Mouse (Mus musculus): Measurements from ENCODE around the gene S100pbp. TPM values are rescaled to one million over a fixed set of nuclear protein-coding genes. Genes with fewer than 3 reads are reported as not detected.

S100pbp gene
- polyA plus RNA-seq, 1 experiment from 2014 or later: 16.7 TPM

DNA sequence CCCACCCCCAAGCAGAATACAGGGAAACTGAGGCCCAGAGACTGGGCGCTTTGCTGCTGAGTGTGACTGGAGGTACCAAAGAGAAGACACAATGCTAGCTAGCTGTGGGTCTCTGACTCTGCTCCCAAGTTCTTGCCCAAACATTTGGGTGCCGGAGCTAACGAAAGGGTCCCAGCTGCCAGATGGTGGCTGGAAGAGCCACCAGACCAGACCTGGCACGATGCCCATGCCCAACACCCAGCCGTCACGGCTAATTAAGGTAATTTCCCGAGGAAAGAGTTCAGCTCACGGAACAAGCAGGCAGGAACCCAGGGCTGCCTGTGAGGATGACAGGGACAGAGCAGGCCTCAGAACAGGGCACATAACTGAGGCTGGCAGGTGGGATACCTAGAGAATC lies 38.5 kb upstream of the S100pbp start:
- 15% methylated on average over 8 of the region's 8 CpGs for WGBS
- Histone ChIP-seq H3K9ac (replicated peaks) (peak overlapping the region; percentile 66), H3K27me3 (replicated peaks) (no peaks in the 10 kb centered on the region), H3K9me3 (replicated peaks) (no peaks in the 10 kb centered on the region), H3K4me3 (replicated peaks) (peak overlapping the region; percentile 53), H3K4me2 (peak overlapping the region; percentile 67), H3K36me3 (peaks cover 11% of the 10 kb centered on the region; the same call in 1 of the 2 replicates), H3K4me1 (peaks cover 51% of the 10 kb centered on the region), H3K27ac (replicated peaks) (0 out of 2 replicates have a peak overlapping the region, but pooled peaks have one; percentile 23)
- ATAC-seq (ENCODE audit: low FRiP score): no peak

DNA sequence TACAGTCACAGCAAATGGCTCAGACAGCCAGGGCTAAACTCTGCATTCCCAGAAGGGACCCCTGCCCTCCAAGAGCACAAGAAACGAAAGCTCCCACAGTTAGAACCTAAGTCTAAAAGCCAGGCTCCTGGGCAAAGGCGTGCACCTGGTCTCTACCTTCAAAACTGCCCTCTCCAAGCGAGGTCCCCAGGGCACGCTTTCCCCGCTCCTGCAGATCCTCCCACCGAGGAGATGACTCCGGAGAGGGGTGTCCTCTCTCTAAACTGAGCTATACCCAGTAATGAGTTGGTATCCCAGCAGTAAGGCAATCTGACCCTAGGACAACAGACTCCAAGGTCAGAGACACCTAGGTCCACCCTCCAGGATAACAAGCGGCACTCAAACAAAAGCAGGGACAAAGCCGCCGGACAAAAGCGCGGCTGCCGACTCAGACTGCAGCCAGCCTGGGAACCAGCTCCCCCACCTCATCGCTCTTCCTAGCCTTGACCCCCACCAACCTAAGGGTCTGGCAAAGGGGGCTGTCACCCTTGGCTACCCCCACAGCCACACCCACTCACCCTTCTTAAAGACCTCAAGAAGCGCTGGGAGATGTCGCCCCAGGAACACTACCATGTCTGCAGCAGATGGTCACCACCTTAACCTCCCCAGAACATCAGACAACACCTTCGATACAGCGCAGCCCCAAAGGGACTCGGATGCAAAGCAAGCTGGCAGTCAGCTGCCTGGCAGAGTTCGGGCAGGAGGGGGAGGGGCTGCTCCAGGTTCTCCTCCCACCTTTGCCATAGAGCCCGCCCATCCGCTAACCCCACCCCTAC lies 37.9 kb upstream of the S100pbp start:
- Histone ChIP-seq H3K4me3 (replicated peaks) (peak overlapping the region; percentile 53), H3K4me2 (peak overlapping the region; percentile 67), H3K9me3 (replicated peaks) (no peaks in the 10 kb centered on the region), H3K36me3 (peaks cover 16% of the 10 kb centered on the region; the same call in 1 of the 2 replicates), H3K9ac (replicated peaks) (peak overlapping the region; percentile 66), H3K27me3 (replicated peaks) (no peaks in the 10 kb centered on the region), H3K4me1 (peaks cover 54% of the 10 kb centered on the region), H3K27ac (replicated peaks) (peak overlapping the region; percentile 77)
- ATAC-seq (ENCODE audit: low FRiP score): 0 out of 2 replicates have a peak, but pooled peaks have one; percentile 29
- WGBS: 9% methylated on average over 22 of the region's 22 CpGs

DNA sequence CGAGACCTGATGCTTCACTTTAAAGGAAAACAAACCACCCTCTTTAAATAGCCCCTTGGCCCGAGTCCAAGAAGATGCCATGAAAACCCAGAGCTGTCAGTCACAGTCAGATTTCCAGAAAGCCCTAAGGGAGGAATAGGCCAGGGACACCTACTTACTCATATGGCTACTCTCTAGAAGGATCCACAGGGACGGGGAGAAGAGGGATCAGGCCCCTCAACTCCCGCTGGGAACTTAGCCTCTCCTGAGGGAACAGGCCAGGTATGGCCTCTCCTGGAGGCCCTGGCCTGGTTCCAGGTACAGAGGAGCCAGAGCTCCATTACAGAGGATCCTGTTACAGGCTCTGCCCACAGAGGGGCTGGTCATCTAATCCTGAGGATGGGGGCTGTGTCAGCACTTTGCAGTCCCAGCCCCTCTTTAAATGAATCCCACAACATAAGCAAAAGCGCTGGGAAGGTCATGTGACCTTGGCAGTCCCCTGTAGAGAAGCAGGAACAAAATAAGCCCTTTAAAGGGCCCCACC lies 37.0 kb upstream of the S100pbp start:
- 35% methylated on average over 5 of the region's 5 CpGs for WGBS
- H3K27me3 ChIP-seq (replicated peaks): no peaks in the 10 kb centered on the region
- no peaks in the 10 kb centered on the region for H3K9me3 ChIP-seq (replicated peaks)
- no peak for ATAC-seq (ENCODE audit: low FRiP score)
- H3K36me3 ChIP-seq: peaks cover 23% of the 10 kb centered on the region
- H3K4me1 ChIP-seq: peaks cover 50% of the 10 kb centered on the region
- H3K9ac ChIP-seq (replicated peaks): peak overlapping the region; percentile 66
- H3K27ac ChIP-seq (replicated peaks): no peak overlapping the region
- H3K4me3 ChIP-seq (replicated peaks): peak overlapping the region; percentile 53
- peak overlapping the region; percentile 67 for H3K4me2 ChIP-seq

DNA sequence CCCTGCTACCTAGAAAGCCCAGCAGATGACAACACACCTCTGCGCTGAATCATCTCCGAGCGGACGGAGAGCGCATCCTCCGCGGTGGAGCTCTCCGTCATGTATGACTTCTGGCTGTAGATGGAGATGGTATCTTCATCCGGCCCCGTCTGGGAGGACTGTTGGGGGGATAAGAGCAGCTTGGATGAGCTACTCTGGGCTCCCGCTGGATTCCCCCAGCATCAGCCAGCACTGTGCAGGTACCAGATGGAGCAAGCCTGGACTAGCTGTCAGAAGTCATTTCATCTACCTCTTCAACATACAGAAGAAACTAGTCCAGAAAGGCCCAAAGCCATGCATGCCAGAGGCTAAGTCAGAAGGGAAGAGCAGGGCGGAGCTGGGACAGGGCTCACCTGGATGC lies 35.8 kb upstream of the S100pbp start:
- no peak overlapping the region for H3K9ac ChIP-seq (replicated peaks)
- no peak overlapping the region for H3K4me3 ChIP-seq (replicated peaks)
- no peak for ATAC-seq (ENCODE audit: low FRiP score)
- WGBS: 91% methylated on average over 12 of the region's 12 CpGs
- H3K4me2 ChIP-seq: peak overlapping the region; percentile 67
- H3K27me3 ChIP-seq (replicated peaks): no peaks in the 10 kb centered on the region
- H3K9me3 ChIP-seq (replicated peaks): no peaks in the 10 kb centered on the region
- no peak overlapping the region for H3K27ac ChIP-seq (replicated peaks)
- H3K4me1 ChIP-seq: peaks cover 49% of the 10 kb centered on the region
- H3K36me3 ChIP-seq: peaks cover 33% of the 10 kb centered on the region

DNA sequence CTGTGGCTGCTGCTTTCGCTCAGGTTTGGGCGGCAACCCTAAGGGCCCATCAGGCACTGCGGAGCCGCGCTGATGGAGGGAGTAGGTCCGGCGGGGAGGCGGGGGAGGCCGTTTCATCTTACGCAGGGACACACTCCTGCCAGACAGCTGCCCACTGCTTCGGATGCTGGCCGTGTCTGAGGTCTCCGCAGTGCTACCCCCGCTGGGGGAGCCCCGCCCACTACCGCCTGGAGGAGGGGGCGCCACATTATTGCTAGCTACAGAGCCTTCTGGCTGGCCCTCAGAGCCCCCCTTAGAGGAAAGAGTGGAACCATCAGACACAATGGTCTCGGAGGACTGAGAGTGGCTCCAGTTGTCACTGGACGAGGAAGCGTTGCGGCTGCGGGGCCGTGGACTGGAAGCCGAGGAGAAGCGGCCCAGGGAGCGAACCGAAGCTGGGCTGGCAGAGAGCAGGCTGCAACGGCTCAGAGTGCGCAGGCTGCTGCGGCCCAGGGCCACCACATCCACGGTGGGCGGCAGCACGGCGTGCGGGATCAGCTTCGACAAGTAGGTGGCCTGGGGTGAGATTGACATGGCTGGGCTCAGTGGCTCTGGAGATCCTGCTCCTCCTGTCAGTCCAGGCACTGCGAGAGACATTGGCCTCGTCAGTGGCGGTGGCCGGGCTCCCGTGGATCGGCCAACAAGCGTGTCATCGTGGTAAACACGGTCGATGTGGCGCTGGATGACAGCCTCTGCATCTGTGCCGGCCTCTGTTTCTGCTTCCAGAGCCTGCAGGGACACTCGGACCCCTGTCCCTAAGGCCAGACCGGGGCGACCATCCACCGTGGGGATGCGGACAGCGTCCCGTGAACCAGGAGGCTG lies 34.1 kb upstream of the S100pbp start:
- Histone ChIP-seq H3K9ac (replicated peaks) (peak overlapping the region; percentile 29; the same call in 1 of the 2 replicates), H3K27ac (replicated peaks) (no peak overlapping the region), H3K27me3 (replicated peaks) (no peaks in the 10 kb centered on the region), H3K4me1 (peaks cover 49% of the 10 kb centered on the region), H3K4me3 (replicated peaks) (peak overlapping the region; percentile 18), H3K36me3 (peaks cover 47% of the 10 kb centered on the region), H3K9me3 (replicated peaks) (no peaks in the 10 kb centered on the region), H3K4me2 (peak overlapping the region; percentile 47)
- 22% methylated on average over 55 of the region's 55 CpGs for WGBS
- no peak for ATAC-seq (ENCODE audit: low FRiP score)

DNA sequence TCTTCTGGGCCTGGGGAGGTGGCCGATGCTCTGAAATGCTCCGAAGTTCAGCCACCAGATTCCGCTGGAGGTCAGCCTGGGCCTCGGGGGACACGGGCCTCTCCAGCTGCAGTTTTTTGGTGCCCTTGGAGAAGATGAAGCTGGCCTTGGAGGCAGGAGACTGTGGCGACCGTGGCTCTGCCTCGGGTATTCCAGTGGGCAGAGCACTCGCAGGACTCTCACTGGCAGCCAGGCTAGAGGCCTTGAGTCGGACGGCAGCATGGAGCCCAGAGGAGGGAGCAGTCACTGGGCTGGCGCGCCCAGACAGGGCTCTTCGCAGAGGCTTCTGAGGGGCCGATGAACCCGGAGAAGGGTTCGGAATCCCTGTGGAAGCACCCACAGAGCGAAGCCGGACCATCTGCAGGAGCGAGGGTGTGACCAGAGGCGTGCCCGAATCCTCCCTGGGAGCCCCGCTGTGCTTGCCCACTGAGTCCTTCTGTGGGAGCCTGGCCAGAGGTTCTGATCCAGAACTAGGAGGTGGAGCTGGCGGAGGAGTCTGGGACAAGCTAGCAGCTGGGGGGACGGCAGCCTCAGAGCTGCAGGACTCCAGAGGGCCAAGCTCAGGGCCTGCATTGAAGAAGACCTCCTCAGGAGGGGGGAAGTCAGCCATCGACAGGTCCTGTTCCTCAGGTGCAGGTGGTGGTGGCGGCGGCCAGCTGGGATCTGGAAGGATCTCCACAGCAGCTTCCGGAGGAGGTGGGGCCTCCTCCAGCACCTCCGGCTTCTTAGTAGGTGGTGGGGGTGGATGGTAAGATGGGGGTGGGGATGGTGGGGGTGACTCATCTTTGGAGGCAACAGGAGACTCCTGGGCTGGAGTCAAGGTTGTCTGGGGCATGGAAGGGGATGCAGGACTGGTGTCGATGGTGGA lies 32.7 kb upstream of the S100pbp start:
- no peak for ATAC-seq (ENCODE audit: low FRiP score)
- Histone ChIP-seq H3K36me3 (peaks cover 61% of the 10 kb centered on the region), H3K4me1 (peaks cover 38% of the 10 kb centered on the region), H3K9ac (replicated peaks) (no peak overlapping the region), H3K27ac (replicated peaks) (no peak overlapping the region), H3K9me3 (replicated peaks) (no peaks in the 10 kb centered on the region), H3K4me3 (replicated peaks) (no peak overlapping the region), H3K4me2 (no peak overlapping the region), H3K27me3 (replicated peaks) (no peaks in the 10 kb centered on the region)
- WGBS: 77% methylated on average over 31 of the region's 31 CpGs

DNA sequence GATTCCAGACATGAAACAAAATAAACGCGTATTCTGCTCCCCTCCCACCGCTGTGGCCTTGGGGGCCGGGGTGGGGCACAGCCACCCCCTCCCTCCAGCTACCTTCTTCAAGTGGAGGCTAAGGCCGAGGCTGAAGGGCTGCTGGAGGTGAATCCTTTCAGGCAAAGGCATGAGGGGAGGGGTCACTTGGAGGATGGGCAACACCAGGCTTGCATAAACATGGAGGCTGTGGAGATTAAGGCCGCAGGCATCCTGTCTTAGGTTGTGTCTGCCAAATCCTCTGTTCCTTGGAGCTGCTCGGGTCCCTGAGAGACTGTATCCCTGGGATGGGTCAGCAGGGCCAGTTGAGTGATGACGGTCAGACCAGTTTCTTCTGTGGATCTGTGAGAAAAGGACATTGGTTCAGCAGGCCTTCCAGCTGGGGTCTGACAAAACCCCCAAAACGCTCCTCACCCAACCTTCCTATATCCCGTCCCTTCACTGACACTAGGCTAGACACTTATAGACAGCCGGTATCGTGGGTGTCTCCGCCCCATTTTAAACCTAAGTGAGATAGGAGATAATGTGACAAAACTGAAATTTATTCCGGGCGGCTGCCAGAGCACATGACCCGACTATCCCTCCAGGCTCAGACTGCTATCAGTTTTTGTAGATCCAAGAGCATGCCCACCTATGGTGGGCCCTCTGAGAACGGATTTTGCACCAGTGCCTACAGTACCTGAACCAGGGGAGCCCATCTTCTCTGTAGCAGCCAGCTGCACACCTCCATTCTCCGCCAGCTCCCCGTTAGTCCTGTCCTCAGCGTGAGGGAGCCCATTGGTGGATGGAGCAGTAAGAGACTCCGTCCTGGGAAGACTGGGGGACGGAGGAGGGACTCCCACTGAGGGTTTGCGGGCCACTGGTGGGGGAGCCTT lies 31.8 kb upstream of the S100pbp start:
- 82% methylated on average over 23 of the region's 23 CpGs for WGBS
- Histone ChIP-seq H3K36me3 (peaks cover 70% of the 10 kb centered on the region), H3K4me3 (replicated peaks) (no peak overlapping the region), H3K27ac (replicated peaks) (no peak overlapping the region), H3K4me1 (peaks cover 29% of the 10 kb centered on the region), H3K9ac (replicated peaks) (no peak overlapping the region), H3K9me3 (replicated peaks) (no peaks in the 10 kb centered on the region), H3K27me3 (replicated peaks) (no peaks in the 10 kb centered on the region), H3K4me2 (no peak overlapping the region)
- ATAC-seq (ENCODE audit: low FRiP score): no peak

DNA sequence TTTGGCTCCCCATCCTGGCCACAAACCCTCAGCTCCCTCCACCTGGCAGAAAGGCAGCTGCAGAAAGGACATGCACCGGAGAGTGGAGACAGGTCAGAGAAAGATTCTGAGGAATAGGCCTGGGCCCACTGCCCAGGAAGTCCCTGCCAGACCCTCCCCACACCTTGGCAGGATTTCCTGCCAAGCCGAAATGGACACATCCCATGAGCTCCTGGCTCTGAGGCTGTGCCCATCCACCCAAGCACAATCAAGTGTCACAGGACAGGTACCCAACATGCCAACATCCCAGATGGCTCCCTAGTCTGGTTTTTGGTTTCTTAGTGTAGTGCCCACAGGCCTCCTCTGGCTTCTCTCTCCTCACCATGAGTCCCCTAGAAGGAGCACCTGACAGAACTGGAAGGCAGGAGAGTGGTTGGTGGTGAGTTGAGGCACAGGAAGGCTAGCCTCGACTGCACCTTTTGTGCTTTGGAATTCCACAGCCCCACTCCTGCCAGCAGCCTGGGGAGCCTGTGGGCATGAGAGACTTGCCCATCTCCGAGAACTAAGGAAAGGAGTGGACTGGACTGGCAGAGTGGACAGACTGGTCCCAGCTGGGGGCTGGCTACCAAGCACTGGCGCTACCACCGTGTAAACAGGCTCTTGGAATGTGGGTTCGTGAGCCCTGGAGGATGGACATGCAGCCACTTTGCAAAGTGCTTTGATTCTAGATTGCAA lies 31.0 kb upstream of the S100pbp start:
- no peak overlapping the region for H3K9ac ChIP-seq (replicated peaks)
- H3K27ac ChIP-seq (replicated peaks): no peak overlapping the region
- peaks cover 21% of the 10 kb centered on the region for H3K4me1 ChIP-seq
- H3K4me3 ChIP-seq (replicated peaks): no peak overlapping the region
- H3K27me3 ChIP-seq (replicated peaks): no peaks in the 10 kb centered on the region
- H3K36me3 ChIP-seq: peaks cover 77% of the 10 kb centered on the region
- no peak for ATAC-seq (ENCODE audit: low FRiP score)
- WGBS: 84% methylated on average over 7 of the region's 7 CpGs
- H3K4me2 ChIP-seq: no peak overlapping the region
- no peaks in the 10 kb centered on the region for H3K9me3 ChIP-seq (replicated peaks)

DNA sequence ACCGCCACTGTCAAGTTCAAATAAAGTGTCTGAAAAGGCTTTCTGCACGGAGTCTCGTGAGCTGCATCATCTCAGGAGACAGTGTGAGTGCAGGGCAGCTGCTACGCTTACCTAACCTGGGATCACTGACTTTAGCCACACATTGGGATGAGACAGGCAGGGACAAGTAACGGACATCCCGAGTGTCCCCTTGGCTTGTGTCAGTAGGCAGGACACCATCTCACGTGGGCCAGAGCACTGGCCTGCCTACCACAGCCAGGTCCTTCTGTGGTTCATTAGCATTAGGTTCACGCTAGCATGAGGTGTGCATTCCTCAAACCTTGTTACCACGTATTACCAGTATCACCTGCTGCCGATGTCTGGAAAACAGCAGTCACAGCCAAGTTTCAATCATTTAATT lies 29.7 kb upstream of the S100pbp start:
- H3K9me3 ChIP-seq (replicated peaks): no peaks in the 10 kb centered on the region
- H3K27ac ChIP-seq (replicated peaks): no peak overlapping the region
- no peaks in the 10 kb centered on the region for H3K27me3 ChIP-seq (replicated peaks)
- H3K9ac ChIP-seq (replicated peaks): no peak overlapping the region
- H3K4me2 ChIP-seq: no peak overlapping the region
- H3K4me3 ChIP-seq (replicated peaks): no peak overlapping the region
- H3K4me1 ChIP-seq: peaks cover 14% of the 10 kb centered on the region
- 86% methylated on average over 10 of the region's 10 CpGs for WGBS
- no peak for ATAC-seq (ENCODE audit: low FRiP score)
- peaks cover 83% of the 10 kb centered on the region for H3K36me3 ChIP-seq
